Mouse (Mus musculus) ovary, adult 2 months (tissue): ENCODE measurements around the gene Eif3l. TPM values are rescaled to one million over a fixed set of nuclear protein-coding genes. Genes with fewer than 3 reads are reported as not detected.

ENCODE experiments used
- polyA plus RNA-seq: library from polyadenylated mRNA; depleted of rRNA; stranded (reverse); fragments of >200 nt; gene quantifications from 2 replicates; pipeline ENCODE4 v1.2.3, GENCODE M21; 2012; rRNA removed

Gene Eif3l
- polyA plus RNA-seq: 207 and 263 TPM in 2 replicates

GRCm38 (mm10) chr15:79074913-79075532 lies at the start of gene Eif3l:
Eif3l (plus strand) TSS chr15:79075179.

GRCm38 (mm10) chr15:79028237-79028738 lies 46.7 kb upstream of the Eif3l start, which contains the start of gene H1f0:
H1f0 (plus strand) TSS chr15:79028450.

DNA sequence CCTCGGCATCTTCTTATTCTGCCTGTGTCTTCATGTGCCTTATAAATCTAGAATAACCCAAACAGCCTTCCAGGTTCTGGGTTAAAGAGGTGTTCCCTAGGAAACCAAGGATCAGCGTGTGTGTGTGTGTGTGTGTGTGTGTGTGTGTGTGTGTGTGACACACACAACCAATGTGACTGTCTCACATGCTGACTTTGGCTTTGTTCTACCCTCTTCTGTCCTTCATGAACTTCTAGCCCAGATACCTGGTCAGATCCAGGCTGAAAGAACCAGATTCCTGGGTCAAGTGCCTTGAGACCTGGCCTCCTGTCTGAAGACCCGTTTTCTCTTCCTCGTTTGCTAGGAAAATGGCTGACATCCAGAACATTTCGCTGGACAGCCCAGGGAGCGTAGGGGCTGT lies 33.4 kb upstream of the Eif3l start, which contains the start of gene Galr3:
TSS of gene Galr3 (plus strand) at position 301 of the 400 bp plus-strand sequence.

GRCm38 (mm10) chr15:79062376-79063159 lies 12.4 kb upstream of the Eif3l start, which contains the start of gene Ankrd54:
Ankrd54 (minus strand) TSS chr15:79062893.

DNA sequence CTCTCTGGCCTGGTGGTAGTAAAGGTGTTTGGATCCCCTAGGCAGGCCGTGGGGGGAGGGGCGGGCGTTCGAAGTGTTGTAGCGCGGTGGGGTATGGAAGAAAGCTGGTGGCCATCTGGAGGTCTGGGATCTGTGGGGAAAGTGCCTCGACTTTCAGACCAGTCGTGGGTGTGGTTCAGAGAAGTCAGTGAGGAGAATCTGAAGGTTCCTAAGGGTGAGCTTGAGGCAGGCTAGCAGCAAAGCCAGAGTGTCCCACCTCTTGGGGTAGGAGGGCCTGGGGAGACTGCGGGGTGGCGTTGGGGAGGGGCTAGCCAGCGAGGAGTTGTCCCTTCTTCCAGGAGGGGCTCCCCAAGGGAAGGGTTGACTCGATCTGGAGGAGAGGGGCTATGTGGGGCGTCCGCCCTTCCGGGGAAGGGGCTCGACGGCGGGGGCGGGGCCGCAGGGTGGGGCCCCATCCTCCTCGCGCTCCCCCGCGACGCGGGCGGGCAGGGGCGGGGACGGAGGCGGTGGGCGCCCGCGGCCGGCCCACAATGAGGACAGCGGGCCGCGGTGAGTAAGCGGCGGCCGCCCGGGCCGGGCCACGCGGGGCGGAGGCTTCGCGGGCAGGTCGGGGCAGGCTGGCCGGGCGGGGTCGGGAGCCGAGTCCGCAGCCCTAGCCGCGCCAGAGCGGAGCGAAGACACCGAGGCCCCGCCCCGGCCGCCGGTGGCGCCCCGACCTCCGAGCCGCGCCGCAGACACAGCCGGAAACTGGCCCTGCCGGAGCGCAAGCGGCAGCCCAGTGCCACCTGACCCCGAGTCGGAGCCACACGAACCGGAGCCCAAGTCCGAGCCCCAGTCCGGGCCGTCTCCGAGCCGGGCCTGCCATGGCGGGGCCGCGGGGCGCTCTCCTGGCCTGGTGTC lies 33.7 kb downstream of the Eif3l start, which contains the start of gene Micall1:
TSS of gene Micall1 (plus strand) at position 478 of the 900 bp plus-strand sequence.

GRCm38 (mm10) chr15:79140866-79141565 lies 66.0 kb downstream of the Eif3l start, which contains the start of the genes Polr2f and 1700088E04Rik:
Polr2f (plus strand) TSS chr15:79141009.
1700088E04Rik (minus strand) TSS chr15:79141253.

Other genes starting within 250 kb of the Eif3l start
- gene Cdc42ep1, start 232.6 kb upstream of the Eif3l start, polyA plus RNA-seq: 87.7 and 89.8 TPM in 2 replicates
- 8.4 and 10.5 TPM in 2 replicates for gene Lgals2, start 219.7 kb upstream of the Eif3l start, polyA plus RNA-seq
- 103 and 120 TPM in 2 replicates for gene Gga1, start 198.0 kb upstream of the Eif3l start, polyA plus RNA-seq
- 0.07 and 0.26 TPM in 2 replicates for gene Gm49510, start 175.5 kb upstream of the Eif3l start, polyA plus RNA-seq
- 93.4 and 135 TPM in 2 replicates for gene Sh3bp1, start 175.4 kb upstream of the Eif3l start, polyA plus RNA-seq
- gene Pdxp, start 161.3 kb upstream of the Eif3l start, polyA plus RNA-seq: 22.4 and 31.3 TPM in 2 replicates
- gene Lgals1, start 148.5 kb upstream of the Eif3l start, polyA plus RNA-seq: 549 and 769 TPM in 2 replicates
- 27.1 and 31.5 TPM in 2 replicates for gene Nol12, start 140.2 kb upstream of the Eif3l start, polyA plus RNA-seq
- gene Triobp, start 127.5 kb upstream of the Eif3l start, polyA plus RNA-seq: 107 and 117 TPM in 2 replicates
- 134 and 223 TPM in 2 replicates for gene H1f0, start 46.7 kb upstream of the Eif3l start, polyA plus RNA-seq
- gene Galr3, start 33.3 kb upstream of the Eif3l start, polyA plus RNA-seq: 2.7 and 3.4 TPM in 2 replicates
- gene Ankrd54, start 12.3 kb upstream of the Eif3l start, polyA plus RNA-seq: 95.6 and 99.9 TPM in 2 replicates
- 46.7 and 50.8 TPM in 2 replicates for gene Micall1, start 33.7 kb downstream of the Eif3l start, polyA plus RNA-seq
- gene Polr2f, start 65.8 kb downstream of the Eif3l start, polyA plus RNA-seq: 46.6 and 52.7 TPM in 2 replicates
- 14.3 and 22.3 TPM in 2 replicates for gene 1700088E04Rik, start 66.1 kb downstream of the Eif3l start, polyA plus RNA-seq
- gene Sox10, start 90.1 kb downstream of the Eif3l start, polyA plus RNA-seq: 0.70 and 1.3 TPM in 2 replicates
- 36.5 and 39.2 TPM in 2 replicates for gene Pick1, start 154.0 kb downstream of the Eif3l start, polyA plus RNA-seq
- 0.23 TPM in 1 of 2 replicates, not detected in the other for gene Gm49486, start 154.2 kb downstream of the Eif3l start, polyA plus RNA-seq
- 0.11 and 0.70 TPM in 2 replicates for gene Slc16a8, start 179.6 kb downstream of the Eif3l start, polyA plus RNA-seq
- gene Baiap2l2, start 210.4 kb downstream of the Eif3l start, polyA plus RNA-seq: 7.3 and 9.0 TPM in 2 replicates